Mouse (Mus musculus) inflammation-experienced regulatory T-cells, adult 16 weeks (primary cell): ENCODE results near the gene Chka. TPM values are rescaled to one million over a fixed set of nuclear protein-coding genes. Genes with fewer than 3 reads are reported as not detected.

Experiments
- polyA plus RNA-seq: library from polyadenylated mRNA; unstranded; fragments of 100-300 nt; shearing (Covaris generic); gene quantifications from one replicate; pipeline ENCODE4 v1.2.1, GENCODE M21; 2017

Gene Chka
- polyA plus RNA-seq: 3.3 TPM

GRCm38 (mm10) chr19:3851502-3851962, at the start of gene Chka:
TSS of gene Chka (plus strand) at chr19:3851773.

GRCm38 (mm10) chr19:3906795-3907786, 55.5 kb downstream of the Chka start, which contains the start of gene Tcirg1:
TSS of gene Tcirg1 (minus strand) at chr19:3907133.

GRCm38 (mm10) chr19:3912337-3913204, 61.0 kb downstream of the Chka start, which contains the start of gene Ndufs8:
TSS of gene Ndufs8 (minus strand) at chr19:3912774.

GRCm38 (mm10) chr19:3929211-3929941, 77.8 kb downstream of the Chka start, which contains the start of gene Aldh3b1:
TSS of gene Aldh3b1 (minus strand) at chr19:3929808.

GRCm38 (mm10) chr19:3935032-3935895, 83.7 kb downstream of the Chka start, which contains the start of gene Unc93b1:
TSS of gene Unc93b1 (plus strand) at chr19:3935186.

Other genes starting within 250 kb of the Chka start
- gene Lrp5, start 165.2 kb upstream of the Chka start, polyA plus RNA-seq: not detected
- 8.9 TPM for gene 1810055G02Rik, start 143.5 kb upstream of the Chka start, polyA plus RNA-seq
- gene Kmt5b, start 84.4 kb upstream of the Chka start, polyA plus RNA-seq: 48.1 TPM
- 75.6 TPM for gene Tcirg1, start 55.4 kb downstream of the Chka start, polyA plus RNA-seq
- 209 TPM for gene Ndufs8, start 61.0 kb downstream of the Chka start, polyA plus RNA-seq
- gene Aldh3b1, start 78.0 kb downstream of the Chka start, polyA plus RNA-seq: 0.95 TPM
- 71.9 TPM for gene Unc93b1, start 83.4 kb downstream of the Chka start, polyA plus RNA-seq
- not detected for gene Aldh3b3, start 106.9 kb downstream of the Chka start, polyA plus RNA-seq
- gene Aldh3b2, start 120.6 kb downstream of the Chka start, polyA plus RNA-seq: not detected
- 0.88 TPM for gene Acy3, start 134.8 kb downstream of the Chka start, polyA plus RNA-seq
- not detected for gene Tbx10, start 141.0 kb downstream of the Chka start, polyA plus RNA-seq
- 12.2 TPM for gene Nudt8, start 148.8 kb downstream of the Chka start, polyA plus RNA-seq
- gene Gm49405, start 148.9 kb downstream of the Chka start, polyA plus RNA-seq: 1.6 TPM
- 2.9 TPM for gene Doc2g, start 151.5 kb downstream of the Chka start, polyA plus RNA-seq
- gene Ndufv1, start 161.0 kb downstream of the Chka start, polyA plus RNA-seq: 167 TPM
- gene Gstp1, start 186.2 kb downstream of the Chka start, polyA plus RNA-seq: 661 TPM
- gene Gstp2, start 194.2 kb downstream of the Chka start, polyA plus RNA-seq: 1.1 TPM
- 111 TPM for gene Gstp3, start 207.8 kb downstream of the Chka start, polyA plus RNA-seq
- gene Cabp2, start 229.8 kb downstream of the Chka start, polyA plus RNA-seq: not detected
- gene Cdk2ap2, start 245.4 kb downstream of the Chka start, polyA plus RNA-seq: 1,056 TPM
- 397 TPM for gene Pitpnm1, start 248.2 kb downstream of the Chka start, polyA plus RNA-seq